ENCODE assay signal across 20 mouse cellular contexts in the genomic region with DNA sequence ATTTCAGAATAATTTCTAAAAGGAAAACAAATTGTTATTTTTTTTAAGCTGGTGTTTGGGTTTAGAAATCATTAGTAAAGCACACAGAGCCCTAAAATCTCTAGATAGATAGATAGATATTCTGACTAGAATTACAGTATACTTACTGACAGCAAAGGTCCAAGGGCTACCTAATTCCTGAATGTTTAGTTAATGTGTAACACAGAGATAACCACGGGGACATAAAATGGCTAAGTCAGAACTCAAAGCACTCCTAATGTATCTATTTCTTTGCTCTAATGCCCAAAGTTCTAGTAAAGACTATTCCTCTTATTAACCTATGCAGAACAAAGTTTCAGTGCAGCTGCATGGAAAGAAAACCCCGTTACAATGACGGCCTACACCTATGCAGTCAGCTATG. TPM values are rescaled to one million over a fixed set of nuclear protein-coding genes. Genes with fewer than 3 reads are reported as not detected.
DNase-seq lines count a peak whose midpoint lies in the region; ATAC-seq lines count a peak whose summit lies in the region.
"Had no signal": no experiment of that assay in that cellular context is flagged by ENCODE, and none has a peak within 500 bp of the region (broad histone marks: within the 10 kb centered on the region; RNA-seq: fewer than 3 reads in every experiment).

No protein-coding gene starts in this region.

- ATAC-seq in embryonic facial prominence, embryonic 14.5 days (ENCODE audit: low read depth), result no peak
- ATAC-seq in kidney, embryonic 16.5 days (ENCODE audit: low FRiP score, low TSS enrichment), result no peak
- no peak for ATAC-seq in kidney, embryonic 14.5 days (ENCODE audit: low FRiP score, low TSS enrichment)
- no peak for ATAC-seq in liver, embryonic 12.5 days
- no peak for ATAC-seq in stomach, embryonic 15.5 days (ENCODE audit: insufficient read depth, low FRiP score, low read depth)
- ATAC-seq: lung, postnatal 0 days had no signal

- WGBS in embryonic facial prominence, embryonic 14.5 days, result 69% methylated on average over 3 of the region's 3 CpGs
- WGBS in embryonic facial prominence, embryonic 10.5 days, result 87% methylated on average over 3 of the region's 3 CpGs
- 60% methylated on average over 3 of the region's 3 CpGs for WGBS in kidney, embryonic 16.5 days
- 71% methylated on average over 3 of the region's 3 CpGs for WGBS in kidney, embryonic 14.5 days
- WGBS in liver, embryonic 12.5 days (ENCODE audit: insufficient replicate concordance), result 68% methylated on average over 3 of the region's 3 CpGs
- 52% methylated on average over 3 of the region's 3 CpGs for WGBS in stomach, embryonic 15.5 days

- no peaks in the 10 kb centered on the region for H3K27me3 ChIP-seq in embryonic facial prominence, embryonic 14.5 days (replicated peaks; ENCODE audit: control insufficient read depth, insufficient read depth, low read length)
- no peaks in the 10 kb centered on the region for H3K27me3 ChIP-seq in embryonic facial prominence, embryonic 10.5 days (replicated peaks; ENCODE audit: low read depth, poor library complexity, severe bottlenecking)
- no peaks in the 10 kb centered on the region for H3K27me3 ChIP-seq in kidney, embryonic 16.5 days (ENCODE audit: insufficient read depth, low read length)
- H3K27me3 ChIP-seq in kidney, embryonic 14.5 days (ENCODE audit: control insufficient read depth, insufficient read depth, low read length), result no peaks in the 10 kb centered on the region
- H3K27me3 ChIP-seq in liver, embryonic 12.5 days (replicated peaks), result no peaks in the 10 kb centered on the region
- no peaks in the 10 kb centered on the region for H3K27me3 ChIP-seq in stomach, embryonic 15.5 days (replicated peaks)
- H3K27me3 ChIP-seq: embryonic facial prominence, embryonic 13.5 days; hindbrain, embryonic 12.5 days; midbrain, embryonic 12.5 days had no signal

- H3K4me1 ChIP-seq in embryonic facial prominence, embryonic 14.5 days (ENCODE audit: control insufficient read depth, insufficient read depth, low read length), result peaks cover 21% of the 10 kb centered on the region
- peaks cover 16% of the 10 kb centered on the region for H3K4me1 ChIP-seq in embryonic facial prominence, embryonic 10.5 days
- H3K4me1 ChIP-seq in kidney, embryonic 16.5 days (ENCODE audit: insufficient read depth, low read length), result peaks cover 26% of the 10 kb centered on the region
- H3K4me1 ChIP-seq in kidney, embryonic 14.5 days (ENCODE audit: control insufficient read depth, insufficient read depth, low read length), result peaks cover 18% of the 10 kb centered on the region
- peaks cover 45% of the 10 kb centered on the region for H3K4me1 ChIP-seq in liver, embryonic 12.5 days
- peaks cover 14% of the 10 kb centered on the region; the same call in 1 of the 2 replicates for H3K4me1 ChIP-seq in stomach, embryonic 15.5 days

- H3K9ac ChIP-seq in embryonic facial prominence, embryonic 14.5 days (ENCODE audit: low read depth, low read length), result no peak overlapping the region
- H3K9ac ChIP-seq in kidney, embryonic 16.5 days (replicated peaks; ENCODE audit: low read length), result no peak overlapping the region
- H3K9ac ChIP-seq in kidney, embryonic 14.5 days (ENCODE audit: low read depth, low read length), result no peak overlapping the region
- no peak overlapping the region for H3K9ac ChIP-seq in liver, embryonic 12.5 days
- no peak overlapping the region for H3K9ac ChIP-seq in stomach, embryonic 15.5 days
- H3K9ac ChIP-seq: hindbrain, embryonic 12.5 days; midbrain, embryonic 12.5 days had no signal

- H3K27ac ChIP-seq in embryonic facial prominence, embryonic 14.5 days (replicated peaks; ENCODE audit: low read depth, low read length), result no peak overlapping the region
- H3K27ac ChIP-seq in embryonic facial prominence, embryonic 10.5 days (replicated peaks), result no peak overlapping the region
- no peak overlapping the region for H3K27ac ChIP-seq in kidney, embryonic 16.5 days (ENCODE audit: low read length)
- no peak overlapping the region for H3K27ac ChIP-seq in kidney, embryonic 14.5 days (ENCODE audit: low read depth, low read length)
- no peak overlapping the region for H3K27ac ChIP-seq in liver, embryonic 12.5 days
- no peak overlapping the region for H3K27ac ChIP-seq in stomach, embryonic 15.5 days
- H3K27ac ChIP-seq: embryonic facial prominence, embryonic 13.5 days; hindbrain, embryonic 12.5 days; midbrain, embryonic 12.5 days had no signal

- H3K36me3 ChIP-seq in embryonic facial prominence, embryonic 14.5 days (ENCODE audit: control insufficient read depth, insufficient read depth, low read length), result peaks cover 8% of the 10 kb centered on the region
- H3K36me3 ChIP-seq in embryonic facial prominence, embryonic 10.5 days (replicated peaks), result peaks cover 16% of the 10 kb centered on the region
- H3K36me3 ChIP-seq in kidney, embryonic 16.5 days (ENCODE audit: insufficient read depth, low read length), result peaks cover 9% of the 10 kb centered on the region; the same call in 1 of the 2 replicates
- H3K36me3 ChIP-seq in kidney, embryonic 14.5 days (ENCODE audit: control insufficient read depth, insufficient read depth, low read length), result peaks cover 4% of the 10 kb centered on the region; the same call in 1 of the 2 replicates
- peaks cover 10% of the 10 kb centered on the region for H3K36me3 ChIP-seq in liver, embryonic 12.5 days
- 0 out of 2 replicates have a peak, but pooled peaks cover 3% of the 10 kb centered on the region for H3K36me3 ChIP-seq in stomach, embryonic 15.5 days

- H3K9me3 ChIP-seq in embryonic facial prominence, embryonic 14.5 days (ENCODE audit: control insufficient read depth, low read length), result no peaks in the 10 kb centered on the region
- no peaks in the 10 kb centered on the region for H3K9me3 ChIP-seq in embryonic facial prominence, embryonic 10.5 days
- H3K9me3 ChIP-seq in kidney, embryonic 16.5 days (ENCODE audit: low read length), result no peaks in the 10 kb centered on the region
- no peaks in the 10 kb centered on the region for H3K9me3 ChIP-seq in kidney, embryonic 14.5 days (ENCODE audit: control insufficient read depth, low read length)
- H3K9me3 ChIP-seq in liver, embryonic 12.5 days (replicated peaks), result no peaks in the 10 kb centered on the region
- H3K9me3 ChIP-seq in stomach, embryonic 15.5 days, result no peaks in the 10 kb centered on the region
- H3K9me3 ChIP-seq: embryonic facial prominence, embryonic 13.5 days; hindbrain, embryonic 12.5 days; midbrain, embryonic 12.5 days had no signal

- H3K4me2 ChIP-seq in embryonic facial prominence, embryonic 14.5 days (ENCODE audit: low read depth, low read length), result peak overlapping the region; percentile 71; the same call in 1 of the 2 replicates
- 0 out of 2 replicates have a peak overlapping the region, but pooled peaks have one; percentile 2 for H3K4me2 ChIP-seq in kidney, embryonic 16.5 days (replicated peaks; ENCODE audit: low read depth, low read length)
- no peak overlapping the region for H3K4me2 ChIP-seq in kidney, embryonic 14.5 days (replicated peaks; ENCODE audit: low read depth, low read length)
- peak overlapping the region; percentile 29; the same call in 1 of the 2 replicates for H3K4me2 ChIP-seq in liver, embryonic 12.5 days
- peak overlapping the region; percentile 21; the same call in 1 of the 2 replicates for H3K4me2 ChIP-seq in stomach, embryonic 15.5 days
- H3K4me2 ChIP-seq: hindbrain, embryonic 12.5 days; midbrain, embryonic 12.5 days had no signal

- no peak overlapping the region for H3K4me3 ChIP-seq in embryonic facial prominence, embryonic 14.5 days (ENCODE audit: low read depth, low read length)
- H3K4me3 ChIP-seq in embryonic facial prominence, embryonic 10.5 days, result no peak overlapping the region
- no peak overlapping the region for H3K4me3 ChIP-seq in kidney, embryonic 16.5 days (ENCODE audit: low read length)
- no peak overlapping the region for H3K4me3 ChIP-seq in kidney, embryonic 14.5 days (ENCODE audit: low read length)
- H3K4me3 ChIP-seq in liver, embryonic 12.5 days, result no peak overlapping the region
- no peak overlapping the region for H3K4me3 ChIP-seq in stomach, embryonic 15.5 days (replicated peaks)
- H3K4me3 ChIP-seq: embryonic facial prominence, embryonic 13.5 days; hindbrain, embryonic 12.5 days; midbrain, embryonic 12.5 days had no signal

- no peak for DNase-seq in embryonic facial prominence, embryonic 14.5 days (ENCODE audit: low spot score)
- DNase-seq in embryonic facial prominence, embryonic 10.5 days (ENCODE audit: low spot score), result no peak
- no peak for DNase-seq in adipocyte (ENCODE audit: low spot score)
- no peak for DNase-seq in cerebellum, adult 9-11 months
- DNase-seq: adrenal gland, adult 8-10 months; cerebellum, adult 9-10 months; heart, adult 18-20 months; heart, postnatal 10 days; kidney, postnatal 25 days; layer of hippocampus, adult 9-11 months; thymus, adult 18-20 months; thymus, postnatal 4 days had no signal

RNA-seq across cellular contexts. Expression of a gene that starts 3.1 kb away (rescaled TPM):
- polyA plus RNA-seq in embryonic facial prominence, embryonic 14.5 days (2014; fragmentation: Nextera tagmentation; extraction: Ambion mirVana), result 245 and 247 TPM in 2 replicates
- 117 and 125 TPM in 2 replicates for polyA plus RNA-seq in embryonic facial prominence, embryonic 10.5 days (2016; fragmentation: Nextera tagmentation; extraction: Ambion mirVana)
- polyA plus RNA-seq in kidney, embryonic 16.5 days (2015; fragmentation: Nextera tagmentation; extraction: Ambion mirVana), result 174 and 191 TPM in 2 replicates
- polyA plus RNA-seq in kidney, embryonic 14.5 days (2014; fragmentation: Nextera tagmentation; extraction: Ambion mirVana), result 111 and 163 TPM in 2 replicates
- 65.0 and 67.0 TPM in 2 replicates for polyA plus RNA-seq in liver, embryonic 12.5 days (2016; fragmentation: Nextera tagmentation; extraction: Ambion mirVana)
- polyA plus RNA-seq in stomach, embryonic 15.5 days (2015; fragmentation: Nextera tagmentation; extraction: Ambion mirVana), result 158 and 187 TPM in 2 replicates
